Mouse (Mus musculus): ENCODE measurements around the gene Phlda3.

Gene Phlda3

GRCm38 (mm10) chr1:135765645-135766591 lies at the start of gene Phlda3:
TSS of gene Phlda3 (plus strand) at chr1:135766119.
- DNase-seq (ENCODE audit: low spot score) = peak; percentile 82

- DNase-seq (ENCODE audit: low spot score) = peak; percentile 68
Observed at GRCm38 (mm10) chr1:135719486-135719885, 46.4 kb upstream of the Phlda3 start.

GRCm38 (mm10) chr1:135719983-135720382 lies 45.9 kb upstream of the Phlda3 start, which contains the start of gene Csrp1:
TSS of gene Csrp1 (plus strand) at chr1:135720061.
- no peak for DNase-seq (ENCODE audit: low spot score)

GRCm38 (mm10) chr1:135723016-135723415 lies 42.9 kb upstream of the Phlda3 start:
- no peak for DNase-seq (ENCODE audit: low spot score)

- DNase-seq (ENCODE audit: low spot score) = no peak
Observed at GRCm38 (mm10) chr1:135724134-135724533, 41.8 kb upstream of the Phlda3 start.

GRCm38 (mm10) chr1:135725324-135725723 lies 40.6 kb upstream of the Phlda3 start:
- DNase-seq (ENCODE audit: low spot score) = no peak

GRCm38 (mm10) chr1:135725936-135726335 lies 40.0 kb upstream of the Phlda3 start:
- no peak for DNase-seq (ENCODE audit: low spot score)

GRCm38 (mm10) chr1:135728631-135729366 lies 37.1 kb upstream of the Phlda3 start:
- DNase-seq (ENCODE audit: low spot score) = peak; percentile 89

- no peak for DNase-seq (ENCODE audit: low spot score)
Observed at GRCm38 (mm10) chr1:135729367-135729713, 36.6 kb upstream of the Phlda3 start.

- DNase-seq (ENCODE audit: low spot score) = no peak
Observed at GRCm38 (mm10) chr1:135729821-135730220, 36.1 kb upstream of the Phlda3 start.

GRCm38 (mm10) chr1:135730296-135730695 lies 35.6 kb upstream of the Phlda3 start:
- no peak for DNase-seq (ENCODE audit: low spot score)

- peak; percentile 35 for DNase-seq (ENCODE audit: low spot score)
Observed at GRCm38 (mm10) chr1:135731393-135731792, 34.5 kb upstream of the Phlda3 start.

GRCm38 (mm10) chr1:135731897-135732684 lies 33.8 kb upstream of the Phlda3 start:
- peak; percentile 82 for DNase-seq (ENCODE audit: low spot score)

GRCm38 (mm10) chr1:135734225-135734937 lies 31.5 kb upstream of the Phlda3 start:
- DNase-seq (ENCODE audit: low spot score) = no peak

- DNase-seq (ENCODE audit: low spot score) = no peak
Observed at GRCm38 (mm10) chr1:135735460-135735859, 30.5 kb upstream of the Phlda3 start.

GRCm38 (mm10) chr1:135744987-135745386 lies 20.9 kb upstream of the Phlda3 start:
- no peak for DNase-seq (ENCODE audit: low spot score)

GRCm38 (mm10) chr1:135746248-135746647 lies 19.7 kb upstream of the Phlda3 start:
- no peak for DNase-seq (ENCODE audit: low spot score)

GRCm38 (mm10) chr1:135752737-135753348 lies 13.1 kb upstream of the Phlda3 start:
- DNase-seq (ENCODE audit: low spot score) = peak; percentile 90

- no peak for DNase-seq (ENCODE audit: low spot score)
Observed at GRCm38 (mm10) chr1:135755287-135755686, 10.6 kb upstream of the Phlda3 start.

GRCm38 (mm10) chr1:135755913-135756312 lies 10.0 kb upstream of the Phlda3 start:
- DNase-seq (ENCODE audit: low spot score) = no peak

- no peak for DNase-seq (ENCODE audit: low spot score)
Observed at GRCm38 (mm10) chr1:135757287-135757686, 8.6 kb upstream of the Phlda3 start.

Measured in yolk sac, embryonic 10.5 days (tissue).